Mouse (Mus musculus): ENCODE measurements around the gene Ppp1r13l.

Ppp1r13l gene

DNA sequence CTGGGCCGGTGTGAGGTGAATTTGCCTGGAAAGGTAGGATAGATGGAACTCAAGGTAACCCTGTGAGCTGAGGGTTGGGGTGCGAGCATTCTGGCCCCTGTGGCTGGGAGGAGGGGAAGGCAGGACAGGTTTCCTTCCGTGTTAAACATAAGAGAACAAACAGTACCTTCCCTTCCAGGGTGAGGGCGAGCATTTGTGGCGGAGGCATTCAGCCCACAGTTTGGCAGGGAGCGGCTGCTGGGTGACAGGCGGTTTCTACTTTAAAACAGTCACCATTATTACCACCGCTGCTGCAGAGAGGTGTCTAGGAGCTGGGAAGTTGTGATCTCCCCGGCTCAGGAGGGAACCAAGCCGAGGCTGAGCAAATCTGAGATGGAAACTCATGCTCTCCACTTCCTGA lies 22.4 kb upstream of the Ppp1r13l start:
- in situ Hi-C loops (cut with MboI, MseI), result no loop called here

DNA sequence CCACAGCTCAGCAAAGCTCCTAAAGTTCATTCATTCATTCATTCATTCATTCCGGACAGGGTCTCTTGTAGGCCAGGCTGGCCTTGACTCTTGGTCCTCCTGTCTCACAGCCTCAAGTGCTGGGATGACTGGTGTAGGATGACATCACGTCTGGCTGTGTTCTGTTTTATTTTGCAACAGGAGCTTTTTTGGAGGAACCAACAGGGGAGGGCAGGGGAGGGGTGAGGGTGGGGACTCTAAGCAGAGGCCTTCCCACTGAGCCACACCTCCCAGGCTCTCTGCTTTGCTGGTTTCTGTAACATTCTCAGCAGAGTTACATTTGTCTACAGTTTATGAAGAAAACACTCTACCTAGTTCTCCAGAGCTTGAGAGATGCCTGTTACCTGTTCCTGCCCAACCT lies 21.5 kb upstream of the Ppp1r13l start:
- in situ Hi-C loops (cut with MboI, MseI), result no loop called here

DNA sequence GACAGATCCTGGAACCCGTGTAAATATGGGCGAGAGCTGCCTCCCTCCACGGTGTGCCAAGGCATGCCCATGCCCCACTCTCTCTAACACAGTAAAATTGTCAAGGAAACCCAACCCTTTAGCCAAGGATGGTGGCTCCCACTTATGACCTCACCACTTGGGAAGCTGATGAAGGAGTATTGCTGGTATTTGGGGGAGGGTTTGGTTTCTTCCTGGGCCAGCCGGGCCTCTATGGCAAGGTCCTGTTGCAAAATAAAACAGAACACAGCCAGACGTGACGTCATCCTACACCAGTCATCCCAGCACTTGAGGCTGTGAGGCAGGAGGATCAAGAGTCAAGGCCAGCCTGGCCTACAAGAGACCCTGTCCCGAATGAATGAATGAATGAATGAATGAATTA lies 21.0 kb upstream of the Ppp1r13l start:
- in situ Hi-C loops (cut with MboI, MseI), result no loop called here

DNA sequence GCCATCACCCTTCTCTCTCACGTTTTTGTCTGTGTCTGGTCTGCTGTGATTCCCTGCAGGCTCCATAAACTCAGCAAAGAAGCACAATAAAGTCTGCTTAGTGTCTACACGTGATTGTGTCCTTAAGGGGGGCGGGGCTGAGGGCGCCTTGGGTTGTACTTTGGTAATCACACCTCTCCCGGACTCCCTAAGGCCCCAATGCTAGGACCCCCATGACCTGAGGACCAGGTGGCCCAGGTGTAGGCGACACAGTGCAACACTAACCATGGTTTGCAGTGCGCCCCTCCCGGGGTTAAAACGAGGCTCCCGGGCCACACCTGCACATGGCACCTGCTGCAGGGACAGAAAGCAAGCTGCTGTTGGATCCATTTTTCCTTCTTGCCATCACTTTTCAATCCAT lies 18.3 kb upstream of the Ppp1r13l start:
- in situ Hi-C loops (cut with MboI, MseI), result loop anchor here (5.0 kb wide), 1 partner anchor 34 kb away; no protein-coding TSS in a partner anchor

DNA sequence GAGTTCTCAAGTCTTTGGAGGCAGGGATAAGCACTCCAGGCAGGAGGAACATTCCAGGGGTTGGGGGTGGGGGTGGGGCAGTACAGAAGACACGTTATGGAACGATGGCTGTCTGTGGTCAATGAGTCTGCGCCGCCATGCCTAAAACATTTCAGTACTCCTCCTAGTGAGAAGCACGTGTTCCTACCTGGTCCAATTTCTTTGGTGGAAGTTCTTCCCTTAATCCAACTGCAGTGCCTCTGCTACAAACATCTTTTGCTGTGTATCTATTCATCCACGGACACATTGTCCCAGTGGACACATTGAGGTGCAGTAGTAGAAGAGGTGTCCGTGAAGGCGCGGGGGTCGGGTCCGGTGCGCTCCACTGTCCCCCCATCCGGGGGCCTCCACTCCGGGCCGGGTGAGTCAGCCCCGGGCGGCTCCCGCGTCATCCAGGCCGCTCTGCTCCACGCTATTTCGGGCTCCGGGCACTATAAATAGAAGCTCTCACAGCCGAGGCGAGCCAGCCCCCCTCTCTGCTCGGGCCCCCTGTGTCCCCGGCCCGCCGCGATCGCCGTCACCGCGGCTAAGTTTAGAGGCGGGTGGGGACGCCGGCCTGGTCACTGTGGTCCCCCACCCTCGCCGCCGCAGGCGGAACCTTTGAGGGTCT lies 17.7 kb upstream of the Ppp1r13l start:
- in situ Hi-C loops (cut with MboI, MseI), result loop anchor here (5.0 kb wide), 1 partner anchor 35 kb away; no protein-coding TSS in a partner anchor

DNA sequence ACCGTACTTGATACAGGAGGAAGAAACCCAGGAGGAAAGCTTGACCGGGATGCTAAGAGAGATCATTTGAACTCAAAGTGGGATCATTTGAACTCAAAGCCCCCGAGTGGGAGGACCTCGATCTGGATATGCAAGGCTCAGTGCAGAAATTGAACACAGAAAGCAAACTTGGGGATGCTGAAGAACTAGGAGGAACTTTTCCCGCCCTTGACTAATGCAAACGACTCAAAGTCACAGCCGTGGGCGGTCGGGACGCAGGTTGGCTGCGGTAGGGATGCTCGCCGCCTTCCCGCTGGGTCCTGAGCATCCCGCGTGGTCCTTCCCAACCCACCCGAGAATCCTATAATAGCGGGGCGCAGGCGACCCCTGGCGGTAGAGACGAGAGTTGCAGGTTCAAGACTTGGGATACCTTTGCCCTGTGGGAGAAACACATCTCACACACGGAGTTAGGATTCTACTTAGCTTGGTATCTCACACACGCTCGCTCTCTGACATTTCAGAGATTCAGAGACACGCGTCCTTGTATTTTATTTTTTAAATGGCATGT lies 17.0 kb upstream of the Ppp1r13l start:
- in situ Hi-C loops (cut with MboI, MseI), result loop anchor here (5.0 kb wide), 1 partner anchor 35 kb away; no protein-coding TSS in a partner anchor

DNA sequence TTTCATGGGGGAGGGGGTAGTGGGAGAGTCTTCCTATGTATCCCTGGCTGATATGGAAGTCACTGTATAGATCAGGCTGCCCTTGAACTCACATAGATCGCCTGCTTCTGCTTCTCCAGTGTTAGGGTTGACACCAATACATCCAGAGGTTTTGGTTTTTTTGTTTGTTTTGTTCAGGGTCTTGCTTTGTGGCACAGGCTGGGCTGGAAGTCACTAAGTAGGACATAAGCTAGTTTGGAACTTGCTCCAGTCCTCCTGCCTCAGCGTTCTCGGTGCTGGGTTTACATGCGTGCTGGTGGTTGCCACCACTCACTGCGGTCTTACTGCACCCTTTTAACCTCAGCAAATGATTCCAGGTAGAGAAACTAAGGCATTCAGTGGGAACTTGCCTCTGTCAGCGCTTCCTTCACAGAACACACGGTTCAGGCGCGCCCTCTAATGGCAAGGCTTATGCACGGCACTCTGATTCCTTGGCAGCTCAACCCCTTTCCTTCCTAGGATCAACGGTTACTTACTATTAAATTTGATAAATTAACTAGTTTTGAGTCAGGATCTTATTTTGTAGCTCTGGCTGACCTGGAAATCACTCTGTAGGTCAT lies 16.2 kb upstream of the Ppp1r13l start:
- in situ Hi-C loops (cut with MboI, MseI), result loop anchor here (5.0 kb wide), 1 partner anchor 36 kb away; no protein-coding TSS in a partner anchor

DNA sequence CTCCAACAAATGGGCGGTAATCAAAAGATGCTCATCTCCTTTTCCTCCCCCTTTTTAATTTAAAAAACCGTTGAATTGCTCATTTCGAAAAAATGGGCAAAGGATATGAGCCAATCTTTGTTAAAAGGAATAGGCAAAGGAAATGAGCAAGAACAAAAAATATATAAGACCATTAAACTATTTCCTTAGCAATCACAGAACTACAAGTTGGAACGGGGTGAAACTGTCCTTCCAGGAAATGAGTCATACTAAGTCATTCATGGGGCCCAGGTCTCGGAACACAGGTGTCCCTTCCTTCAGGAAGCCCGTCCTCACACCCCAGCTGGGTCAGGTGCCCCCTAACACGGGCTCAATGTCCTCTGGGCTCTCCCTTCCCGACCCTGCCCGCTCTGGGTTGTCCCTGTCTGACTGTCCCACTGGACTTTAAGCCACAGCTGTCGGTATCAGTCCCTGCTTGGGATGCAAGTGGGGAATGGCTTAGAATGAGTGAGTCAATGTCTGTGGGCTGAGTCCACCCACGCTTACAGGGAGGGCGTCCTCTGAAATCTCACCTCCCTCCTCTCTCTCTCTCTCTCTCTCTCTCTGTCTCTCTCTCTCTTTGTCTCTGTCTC lies 15.2 kb upstream of the Ppp1r13l start, which contains the start of gene Ercc1:
Ercc1 (plus strand) TSS at position 542 of the 611 bp plus-strand sequence.
- in situ Hi-C loops (cut with MboI, MseI), result loop anchor here (5.0 kb wide), 1 partner anchor 37 kb away; no protein-coding TSS in a partner anchor

DNA sequence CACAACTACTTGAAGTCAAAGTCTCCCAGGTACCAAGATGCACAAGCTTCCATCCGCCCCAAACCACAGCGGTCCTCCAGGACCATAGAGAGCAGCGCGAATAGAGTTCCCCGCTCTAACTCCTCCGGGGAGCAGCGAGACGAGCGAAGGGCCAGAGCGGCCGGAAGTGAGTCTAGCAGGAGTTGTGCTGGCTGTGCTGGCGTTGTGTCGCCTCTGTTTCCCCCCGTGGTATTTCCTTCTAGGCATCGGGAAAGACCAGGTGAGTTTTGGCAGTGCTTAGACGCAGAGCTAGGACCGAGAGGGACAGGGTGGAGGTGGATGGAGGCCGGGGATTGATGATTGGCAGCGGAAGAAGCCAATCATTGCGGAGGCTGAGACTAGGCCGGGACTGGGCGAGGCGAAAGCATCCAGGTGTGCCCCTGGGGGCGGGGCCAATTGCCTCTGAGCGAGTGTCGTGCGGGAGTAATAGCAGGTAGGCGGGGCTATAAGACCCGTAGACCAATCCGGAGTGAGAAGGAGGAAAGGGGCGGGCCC lies 14.5 kb upstream of the Ppp1r13l start:
- in situ Hi-C loops (cut with MboI, MseI), result loop anchor here (5.0 kb wide), 1 partner anchor 38 kb away; no protein-coding TSS in a partner anchor

DNA sequence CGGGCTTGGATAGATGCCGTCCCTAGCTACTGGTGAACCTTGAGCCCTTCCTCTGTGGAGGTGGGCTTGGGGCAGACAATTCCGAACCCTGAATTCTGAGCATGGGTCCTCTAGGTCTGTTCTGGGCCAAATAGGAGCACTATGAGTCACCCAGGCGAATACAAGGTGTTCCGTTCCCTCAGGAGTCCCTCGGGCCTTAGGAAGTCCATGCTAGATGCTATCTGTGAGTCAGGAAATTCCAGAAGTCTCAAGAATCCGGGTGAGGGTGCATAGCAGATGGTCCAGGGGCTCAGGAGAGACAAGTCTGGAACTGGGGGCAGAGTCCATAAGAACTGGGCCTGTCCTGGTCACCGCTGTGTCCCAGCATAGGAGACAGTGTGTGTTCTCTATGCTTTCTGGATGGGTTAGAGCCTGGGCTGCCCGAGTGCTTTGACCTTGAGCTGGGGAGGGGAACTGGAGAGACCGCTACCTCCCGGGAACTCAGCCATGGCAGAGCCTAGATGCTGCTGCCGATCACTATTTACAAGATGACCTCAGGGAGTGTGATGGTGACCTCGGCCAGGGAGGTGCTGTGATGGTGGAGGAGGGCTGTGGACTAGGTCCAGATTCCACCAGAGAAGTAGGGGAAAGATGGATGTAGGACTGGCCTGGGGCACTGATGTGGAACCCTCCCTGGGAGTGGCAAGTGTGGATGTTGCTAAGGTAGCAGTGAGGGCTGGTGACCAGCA lies 10.2 kb upstream of the Ppp1r13l start:
- in situ Hi-C loops (cut with MboI, MseI), result no loop called here

DNA sequence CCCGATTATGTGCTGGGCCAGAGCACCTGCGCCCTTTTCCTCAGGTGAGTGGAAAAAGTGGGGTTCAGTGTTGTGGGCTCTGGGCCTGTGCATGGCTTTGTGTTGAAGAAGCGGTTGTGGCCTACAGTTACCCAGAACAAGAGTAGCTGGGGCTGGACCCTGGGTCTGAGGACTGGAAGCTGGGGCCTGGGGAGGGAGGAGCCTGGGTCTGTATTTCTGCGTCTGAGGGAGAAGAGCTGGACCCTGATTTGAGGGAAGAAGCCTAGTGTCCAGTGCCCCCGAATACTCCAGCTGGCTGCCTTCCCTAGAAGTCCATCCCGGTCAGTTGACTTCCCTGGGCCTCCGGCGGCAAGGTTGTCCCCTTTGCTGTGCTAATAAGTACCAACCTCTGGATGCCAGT lies 9.3 kb upstream of the Ppp1r13l start:
- in situ Hi-C loops (cut with MboI, MseI), result no loop called here

DNA sequence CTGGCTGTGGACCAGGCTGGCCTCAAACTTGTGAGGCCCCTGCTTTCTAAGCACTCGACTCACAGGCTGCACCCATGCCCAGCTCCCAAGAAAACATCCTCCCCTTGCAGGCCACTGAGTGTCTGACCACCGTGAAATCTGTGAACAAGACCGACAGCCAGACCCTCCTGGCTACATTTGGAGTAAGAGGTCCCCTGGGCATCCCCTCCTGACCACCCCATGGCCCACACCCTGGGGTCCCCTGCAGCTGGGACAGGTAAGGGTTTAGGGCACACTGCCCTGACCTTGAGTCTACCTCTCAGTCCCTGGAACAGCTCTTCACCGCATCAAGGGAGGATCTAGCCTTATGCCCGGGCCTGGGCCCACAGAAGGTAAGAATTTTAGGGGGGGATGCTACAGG lies 4.6 kb upstream of the Ppp1r13l start:
- in situ Hi-C loops (cut with MboI, MseI), result no loop called here

DNA sequence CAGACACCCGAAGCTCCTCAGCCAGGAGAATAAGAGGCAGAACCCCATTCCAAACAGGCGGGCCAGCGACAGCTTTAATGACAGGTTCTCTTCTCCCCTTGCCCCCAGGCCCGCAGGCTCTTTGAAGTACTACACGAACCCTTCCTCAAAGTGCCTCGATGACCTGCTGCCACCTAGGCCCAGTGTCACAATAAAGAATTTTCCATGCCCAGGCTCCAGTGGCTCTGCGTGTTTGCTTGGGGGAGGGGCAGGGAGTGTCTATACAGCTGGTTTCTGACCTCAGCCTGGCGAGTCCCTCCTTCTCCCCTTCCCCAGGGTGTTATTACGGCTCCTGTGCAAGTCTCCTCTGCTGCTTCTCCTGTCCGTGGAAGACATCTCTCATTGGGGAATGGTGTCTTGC lies 3.2 kb upstream of the Ppp1r13l start:
- in situ Hi-C loops (cut with MboI, MseI), result no loop called here

DNA sequence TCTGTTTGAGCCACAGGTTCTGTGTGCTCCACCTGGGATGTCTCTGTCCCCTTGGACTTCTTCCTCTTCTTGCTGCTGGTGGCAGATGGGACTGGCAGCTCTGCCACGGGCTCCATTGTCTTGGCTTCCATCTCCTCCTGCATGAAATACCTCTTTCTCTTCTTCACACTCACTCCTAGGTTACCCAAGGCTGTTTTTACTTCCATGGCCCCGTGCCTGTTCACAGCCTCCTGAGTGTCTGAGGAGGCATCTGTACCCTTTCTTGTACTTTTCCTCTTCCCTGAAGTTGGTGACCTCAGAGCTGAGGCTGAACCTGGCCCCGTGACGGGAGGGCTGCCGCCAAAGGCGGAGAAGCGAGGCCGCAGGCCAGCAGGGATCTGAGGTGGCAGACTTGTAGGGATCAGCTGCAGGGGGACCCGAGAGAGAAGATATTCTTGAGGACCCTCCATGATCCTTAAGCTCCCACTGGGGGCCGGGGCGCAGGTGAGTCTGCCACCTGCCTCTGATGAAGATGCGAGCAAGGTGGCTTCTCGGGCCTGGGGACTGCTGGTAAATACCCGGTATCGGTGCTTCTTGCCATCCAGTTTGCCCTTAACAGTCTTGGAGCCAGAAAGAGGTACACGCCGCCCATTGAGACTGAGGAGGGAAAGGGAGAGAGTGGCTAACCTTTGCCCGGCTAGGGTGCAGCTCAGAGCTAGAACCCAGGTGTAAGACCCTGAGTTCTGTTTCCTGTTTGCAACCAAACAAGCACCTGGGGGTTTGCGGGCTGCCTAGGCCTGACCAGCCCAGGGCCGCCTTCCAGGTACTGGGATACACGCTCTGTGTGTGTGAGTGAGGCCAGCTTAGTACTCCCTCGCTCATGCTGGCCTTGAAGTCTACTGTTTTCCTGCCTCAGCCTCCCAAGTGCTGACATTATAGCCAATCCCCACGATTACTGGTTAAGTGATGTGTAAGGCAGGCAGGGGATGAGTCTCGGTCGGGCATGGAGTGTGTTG lies 1.9 kb upstream of the Ppp1r13l start:
- in situ Hi-C loops (cut with MboI, MseI), result no loop called here

DNA sequence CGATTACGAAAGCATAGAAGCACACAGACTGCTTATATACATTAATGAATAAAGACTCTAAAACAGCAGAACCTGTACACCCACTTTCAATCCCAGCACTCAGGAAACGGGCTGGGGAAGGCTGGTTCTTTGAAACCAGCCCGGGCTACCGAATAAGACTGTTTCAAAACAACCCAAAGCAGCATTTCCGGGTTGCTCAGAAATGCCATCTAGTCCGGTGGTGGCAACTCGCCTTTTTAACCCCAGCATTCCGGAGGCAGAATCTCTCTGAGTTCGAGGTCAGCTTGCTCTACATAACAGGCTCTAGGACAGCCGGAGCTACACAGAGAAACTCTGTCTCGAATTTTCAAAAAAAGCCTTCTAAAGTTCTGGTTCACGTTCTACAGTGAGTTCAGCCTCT lies 915 bp upstream of the Ppp1r13l start:
- in situ Hi-C loops (cut with MboI, MseI), result no loop called here

DNA sequence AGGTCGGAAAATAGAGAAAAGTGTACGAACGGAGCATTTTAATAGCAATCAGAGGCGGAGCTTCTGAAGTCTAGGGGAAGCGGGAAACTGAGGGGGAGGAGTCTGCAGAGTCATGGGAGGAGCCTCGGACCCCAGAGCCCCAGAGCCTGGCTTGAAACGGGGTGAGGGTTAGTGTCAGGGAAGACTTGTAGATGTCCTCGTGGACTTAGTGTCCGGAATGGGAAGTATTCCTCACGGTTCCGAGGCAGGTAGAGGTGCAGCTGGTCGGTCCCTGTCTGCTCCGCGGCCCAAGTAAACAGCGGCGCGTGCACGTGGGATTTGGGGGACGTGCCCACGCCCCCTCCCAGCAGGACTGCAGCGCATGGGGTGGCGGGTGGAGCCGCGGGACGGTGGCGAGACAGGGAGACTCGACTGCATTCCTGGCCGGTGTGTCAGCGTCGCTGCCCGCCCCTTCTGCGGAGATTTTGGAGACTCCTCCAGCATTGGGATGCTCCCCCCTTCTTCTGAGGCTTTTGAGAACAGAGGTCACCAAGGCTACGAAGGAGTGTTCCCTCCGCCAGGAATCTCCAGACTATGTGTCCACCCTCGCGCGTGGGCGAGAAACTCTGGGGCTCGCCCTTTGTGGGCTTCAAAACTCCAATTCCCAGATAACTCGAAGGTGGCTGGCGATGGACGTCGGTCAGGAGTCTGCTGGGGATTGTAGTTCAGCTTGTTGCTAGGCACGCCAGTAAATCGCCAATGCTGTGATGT lies 518 bp downstream of the Ppp1r13l start:
- in situ Hi-C loops (cut with MboI, MseI), result no loop called here

DNA sequence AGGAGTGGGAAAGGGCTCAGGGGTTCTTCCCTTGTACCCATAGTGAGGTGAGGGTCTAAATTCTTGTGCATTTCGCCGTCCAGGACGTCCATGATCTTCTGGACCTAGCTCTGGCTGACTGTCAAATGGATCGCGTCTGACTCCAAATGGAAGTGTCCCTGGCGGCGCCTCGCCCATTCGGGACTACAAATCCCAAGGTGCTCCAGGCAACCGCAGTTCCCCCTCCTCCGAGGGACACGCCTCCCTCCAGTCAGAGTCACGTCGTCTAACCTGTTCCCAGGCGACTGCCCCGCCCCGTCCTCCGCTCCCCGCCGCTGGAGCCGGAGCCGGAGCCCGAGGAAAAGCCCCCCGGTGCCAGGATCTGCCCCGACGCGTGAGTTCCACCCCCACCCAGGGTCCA lies 1.4 kb downstream of the Ppp1r13l start:
- in situ Hi-C loops (cut with MboI, MseI), result no loop called here

DNA sequence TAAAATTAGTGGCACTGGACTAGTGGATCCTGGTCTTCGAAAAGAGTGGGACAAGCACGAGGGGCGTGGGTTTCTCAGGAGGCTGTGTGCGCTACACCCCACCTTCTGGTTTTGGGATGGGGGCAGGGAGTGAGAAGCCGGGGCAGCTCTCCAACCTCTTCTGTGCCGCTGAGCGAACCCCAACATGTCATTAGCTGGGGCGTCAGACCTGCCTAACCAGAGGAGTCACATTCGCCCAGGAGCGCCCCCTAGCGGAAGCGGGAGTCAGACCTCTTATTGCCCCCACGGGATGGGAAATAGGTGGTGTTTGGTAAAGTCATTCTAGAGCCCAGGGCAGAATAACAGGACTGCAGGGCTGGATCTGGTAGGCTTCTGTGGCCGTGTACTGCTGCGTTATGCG lies 2.2 kb downstream of the Ppp1r13l start:
- in situ Hi-C loops (cut with MboI, MseI), result no loop called here

DNA sequence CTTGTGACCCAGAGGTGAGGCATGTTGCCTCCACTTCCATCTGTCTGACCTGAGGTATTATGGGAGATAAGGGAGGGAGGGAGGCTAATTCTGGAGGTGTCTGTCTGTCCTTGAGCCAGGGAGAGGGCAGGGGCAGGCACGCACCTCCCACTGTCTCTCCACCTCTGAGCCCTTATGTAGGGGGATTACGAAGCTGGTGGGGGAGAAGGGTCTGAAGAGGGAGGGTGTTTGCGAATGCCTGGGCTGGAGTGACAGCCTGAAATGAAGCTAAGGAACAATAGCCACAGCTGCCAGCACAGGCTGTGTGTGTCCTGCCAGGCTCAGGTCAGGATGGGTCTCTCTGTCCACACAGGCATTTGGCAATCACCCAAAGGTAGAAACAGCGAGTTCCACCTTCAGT lies 2.7 kb downstream of the Ppp1r13l start:
- in situ Hi-C loops (cut with MboI, MseI), result no loop called here

DNA sequence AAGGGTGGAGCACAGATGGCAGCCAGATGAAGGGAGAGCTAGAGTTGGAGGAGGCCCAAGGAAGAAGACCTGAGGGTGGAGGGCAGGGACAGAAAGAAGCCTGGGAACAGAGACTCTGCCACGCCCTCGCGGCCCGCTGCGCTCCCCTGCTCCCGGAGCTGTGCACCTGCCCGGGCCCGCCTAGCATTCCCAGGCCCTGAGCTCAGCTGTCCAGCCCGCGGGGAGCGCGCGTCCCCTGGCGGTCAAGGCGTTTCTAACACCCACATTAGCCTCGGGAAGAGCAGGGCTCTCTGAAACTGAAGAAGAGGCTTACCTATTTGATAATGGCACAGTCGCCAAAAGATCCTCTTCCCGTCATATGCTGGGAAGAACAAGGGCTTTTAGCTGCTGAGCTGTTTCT lies 4.3 kb downstream of the Ppp1r13l start:
- in situ Hi-C loops (cut with MboI, MseI), result no loop called here
